Mouse (Mus musculus): ENCODE measurements around the gene Flywch1. TPM values are rescaled to one million over a fixed set of nuclear protein-coding genes. Genes with fewer than 3 reads are reported as not detected.

The Flywch1 gene
- polyA plus RNA-seq, 1 experiment from 2014 or later, result 168 TPM

DNA sequence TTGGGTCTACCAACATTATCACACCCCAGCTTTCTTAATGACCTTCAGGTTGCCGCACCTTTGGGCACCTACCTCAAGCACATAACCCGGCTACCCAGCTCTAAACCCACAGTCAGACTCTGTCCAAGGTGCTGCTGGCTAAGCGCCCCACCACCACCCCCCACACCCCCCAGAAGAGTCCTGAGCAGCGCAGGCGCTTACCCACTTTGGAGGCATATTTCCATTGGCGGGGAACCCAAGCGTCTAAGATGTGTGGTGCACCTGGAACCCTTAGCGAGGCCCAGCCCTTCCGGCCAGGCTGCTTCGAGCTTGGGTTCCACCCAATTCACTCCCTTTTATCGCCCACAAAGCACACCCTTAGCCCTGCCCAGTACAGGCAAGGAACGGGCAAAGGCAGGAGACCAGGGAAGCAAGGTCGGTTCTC, 30.8 kb downstream of the Flywch1 start, which contains the start of gene Paqr4:
Gene Paqr4 (minus strand): TSS at position 270 of the 424 bp plus-strand sequence.
- H3K4me1 ChIP-seq, result peaks cover 53% of the 10 kb centered on the region
- H3K36me3 ChIP-seq (replicated peaks), result peaks cover 22% of the 10 kb centered on the region
- DNase-seq (ENCODE audit: low spot score), result no peak
- 0 out of 2 replicates have a peak, but pooled peaks cover 6% of the 10 kb centered on the region for H3K9me3 ChIP-seq
- H3K27ac ChIP-seq (replicated peaks), result peak within 1 kb of the TSS; percentile 82
- H3K4me3 ChIP-seq, result peak within 1 kb of the TSS; percentile 75
- H3K27me3 ChIP-seq (replicated peaks; ENCODE audit: low read depth, poor library complexity, severe bottlenecking), result peaks cover 94% of the 10 kb centered on the region
- WGBS, result 9% methylated on average over 13 of the region's 13 CpGs

DNA sequence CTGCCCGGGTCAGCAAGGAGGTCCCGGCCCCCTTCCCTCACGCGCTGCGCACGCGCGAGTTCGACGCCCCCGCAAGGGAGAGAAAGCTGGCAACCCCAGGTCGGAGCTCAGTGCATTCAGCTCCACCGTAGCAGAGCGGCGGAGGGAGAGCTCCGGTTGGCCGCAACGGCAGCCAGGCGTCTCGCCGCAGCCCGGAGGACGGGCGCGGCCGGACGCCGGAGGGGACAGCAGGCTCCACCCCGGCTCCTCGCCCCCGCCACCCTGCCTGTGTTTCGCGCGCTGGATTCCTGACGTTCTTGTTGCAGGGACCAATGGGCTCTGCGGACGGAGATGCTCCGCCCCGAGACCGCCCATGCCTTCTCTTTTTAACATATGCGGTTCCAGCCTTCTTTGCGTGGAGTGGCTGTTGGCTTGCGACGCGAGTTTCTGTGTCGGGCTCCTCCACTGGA, 31.2 kb downstream of the Flywch1 start:
- H3K36me3 ChIP-seq (replicated peaks), result peaks cover 27% of the 10 kb centered on the region
- H3K27me3 ChIP-seq (replicated peaks; ENCODE audit: low read depth, poor library complexity, severe bottlenecking), result peaks cover 90% of the 10 kb centered on the region
- 0 out of 2 replicates have a peak, but pooled peaks cover 6% of the 10 kb centered on the region for H3K9me3 ChIP-seq
- peak overlapping the region; percentile 75 for H3K4me3 ChIP-seq
- under 1% methylated on average over 46 of the region's 46 CpGs for WGBS
- H3K4me1 ChIP-seq, result peaks cover 48% of the 10 kb centered on the region
- peak; percentile 91 for DNase-seq (ENCODE audit: low spot score)
- H3K27ac ChIP-seq (replicated peaks), result peak overlapping the region; percentile 82

DNA sequence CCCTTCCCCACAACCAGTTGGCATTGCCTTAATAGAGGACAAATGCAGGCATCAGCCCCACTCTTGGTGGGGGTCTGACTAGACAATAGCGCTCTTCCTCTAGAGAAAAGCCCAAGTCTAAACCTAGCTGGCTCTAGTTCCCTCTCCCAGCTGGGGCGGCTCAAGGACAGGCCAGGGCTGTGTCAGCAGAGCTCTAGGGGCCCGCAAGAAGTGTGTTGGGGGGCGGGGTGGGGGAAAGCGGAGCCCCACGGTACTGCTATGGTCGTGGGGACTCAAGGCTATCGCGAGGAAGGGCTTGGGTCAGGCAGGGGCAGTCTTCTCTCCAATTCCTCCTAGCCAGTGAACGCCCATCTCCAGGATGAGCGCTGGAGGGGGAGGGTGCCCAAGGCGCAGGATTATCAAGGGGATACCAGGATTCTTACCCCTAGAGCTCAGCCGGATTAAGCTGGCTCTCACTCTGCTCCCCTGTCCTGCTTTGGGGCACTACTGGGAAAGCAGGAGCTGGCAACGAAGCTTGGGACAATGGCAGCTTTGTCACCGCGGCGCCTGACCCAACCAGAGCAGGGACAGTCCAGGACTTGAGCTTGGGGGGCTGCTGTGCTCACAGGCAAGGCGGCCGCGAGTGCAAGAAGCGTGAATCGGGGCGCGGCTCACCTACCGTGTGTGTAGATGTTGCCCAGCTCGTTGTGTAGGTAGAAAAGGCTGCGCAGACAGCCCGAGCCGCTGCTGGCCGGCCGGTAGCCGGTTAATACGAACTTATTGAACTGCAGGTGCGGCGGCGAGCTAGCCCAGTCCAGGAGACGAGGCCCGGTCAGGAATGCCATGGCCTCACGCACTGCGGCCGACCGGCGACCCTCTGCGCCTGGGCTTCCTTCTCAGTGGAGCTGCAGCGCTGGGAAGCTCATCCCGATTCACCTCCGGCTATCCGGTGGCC, 31.9 kb downstream of the Flywch1 start:
- 1% methylated on average over 48 of the region's 48 CpGs for WGBS
- H3K4me1 ChIP-seq, result peaks cover 42% of the 10 kb centered on the region
- H3K36me3 ChIP-seq (replicated peaks), result peaks cover 34% of the 10 kb centered on the region
- peak; percentile 58 for DNase-seq (ENCODE audit: low spot score)
- H3K27ac ChIP-seq (replicated peaks), result peak overlapping the region; percentile 82
- H3K4me3 ChIP-seq, result peak overlapping the region; percentile 75
- H3K27me3 ChIP-seq (replicated peaks; ENCODE audit: low read depth, poor library complexity, severe bottlenecking), result peaks cover 83% of the 10 kb centered on the region
- H3K9me3 ChIP-seq, result 0 out of 2 replicates have a peak, but pooled peaks cover 6% of the 10 kb centered on the region

DNA sequence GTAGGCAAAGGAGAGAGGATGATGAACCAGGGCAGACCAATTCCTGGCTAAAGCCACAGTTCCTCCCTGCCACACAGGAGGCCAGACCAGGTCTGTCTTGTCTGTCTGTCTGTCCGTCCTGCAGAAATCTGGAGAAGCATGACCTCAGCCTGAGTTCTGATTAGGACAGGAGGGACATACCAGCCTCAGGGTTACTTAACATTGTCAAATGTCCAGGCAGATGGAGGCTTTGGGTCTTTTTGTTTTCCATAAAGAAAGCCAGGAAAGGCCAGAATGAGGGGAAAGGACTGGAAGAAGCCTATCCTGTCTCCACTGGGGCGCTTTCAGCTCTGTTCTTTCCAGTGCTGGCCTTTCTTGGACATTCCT, 32.6 kb downstream of the Flywch1 start:
- 0 out of 2 replicates have a peak, but pooled peaks cover 6% of the 10 kb centered on the region for H3K9me3 ChIP-seq
- 21% methylated on average over 2 of the region's 2 CpGs for whole genome bisulfite sequencing
- H3K4me1 ChIP-seq, result peaks cover 39% of the 10 kb centered on the region
- peaks cover 40% of the 10 kb centered on the region for H3K36me3 ChIP-seq (replicated peaks)
- H3K27me3 ChIP-seq (replicated peaks; ENCODE audit: low read depth, poor library complexity, severe bottlenecking), result peaks cover 76% of the 10 kb centered on the region
- no peak for DNase-seq (ENCODE audit: low spot score)
- H3K27ac ChIP-seq (replicated peaks), result no peak overlapping the region
- peak overlapping the region; percentile 75 for H3K4me3 ChIP-seq

DNA sequence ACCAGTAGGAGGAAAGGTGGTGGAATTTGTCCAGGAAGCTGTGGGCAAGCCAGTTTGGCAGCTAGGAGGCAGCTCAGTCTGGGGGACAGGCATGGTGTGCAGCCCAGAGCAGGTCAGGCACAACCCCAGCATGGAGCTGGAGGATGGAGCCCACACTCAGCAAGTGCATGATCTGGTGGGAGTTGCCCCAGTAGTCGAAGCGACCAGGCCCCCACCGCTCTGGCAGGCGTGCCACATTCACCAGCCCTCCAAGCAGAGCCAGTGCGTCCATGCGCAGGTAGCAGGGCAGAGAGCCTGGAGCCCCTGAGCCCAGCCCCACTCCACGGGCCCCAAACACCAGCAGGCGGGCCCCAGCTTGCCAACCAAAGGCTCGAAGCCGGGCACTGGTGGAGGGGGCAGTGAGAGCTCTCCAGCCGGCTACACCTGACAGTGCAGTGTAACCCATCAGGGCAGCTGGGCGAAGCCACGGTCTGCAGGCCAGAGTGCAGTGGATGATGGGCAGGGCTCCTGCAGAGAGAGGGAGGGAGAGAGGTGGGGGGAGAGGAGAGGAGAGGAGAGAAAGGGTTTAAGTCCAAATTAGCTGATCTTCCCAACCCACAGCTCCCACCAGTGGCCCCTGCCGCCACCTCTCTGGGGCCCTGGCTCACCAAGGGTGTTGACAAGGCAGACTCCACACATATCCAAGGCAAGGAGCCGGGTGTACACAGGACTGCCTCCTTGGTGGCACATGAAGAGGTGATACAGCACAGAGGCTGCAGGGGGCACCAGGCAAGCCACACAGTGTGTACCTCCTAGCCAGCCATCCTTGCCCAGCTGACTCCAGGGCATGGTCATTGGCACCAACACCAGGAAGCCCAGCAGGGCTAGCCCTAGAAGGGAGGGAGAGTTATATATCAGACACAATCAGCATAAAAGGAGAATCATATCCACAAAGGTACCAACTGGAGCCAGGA, 33.6 kb downstream of the Flywch1 start:
- 58% methylated on average over 15 of the region's 15 CpGs for WGBS
- Histone ChIP-seq H3K36me3 (replicated peaks) (peaks cover 50% of the 10 kb centered on the region), H3K9me3 (0 out of 2 replicates have a peak, but pooled peaks cover 6% of the 10 kb centered on the region), H3K4me3 (0 out of 2 replicates have a peak overlapping the region, but pooled peaks have one; percentile 13), H3K4me1 (peaks cover 38% of the 10 kb centered on the region), H3K27me3 (replicated peaks; ENCODE audit: low read depth, poor library complexity, severe bottlenecking) (peaks cover 66% of the 10 kb centered on the region), H3K27ac (replicated peaks) (no peak overlapping the region)
- DNase-seq (ENCODE audit: low spot score), result no peak

DNA sequence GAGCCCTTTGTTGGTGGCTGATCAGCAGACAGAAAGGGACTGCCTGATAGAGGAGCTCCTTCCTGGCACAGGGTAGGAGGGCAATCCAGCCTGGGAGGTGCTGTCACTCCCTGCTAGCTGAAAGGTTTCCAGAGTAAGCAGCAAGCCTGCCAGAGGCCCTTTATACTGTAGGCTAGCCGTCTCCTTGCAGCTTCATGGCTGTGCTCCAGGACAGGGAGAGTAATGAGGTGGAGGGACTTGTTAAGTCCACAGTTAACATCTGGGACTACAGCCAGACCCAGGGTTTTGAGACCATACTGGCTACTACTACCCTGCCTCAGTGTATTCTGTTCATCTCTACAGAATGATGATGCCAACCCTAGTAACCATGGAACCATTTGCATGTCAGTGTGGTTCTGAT, 37.1 kb downstream of the Flywch1 start:
- H3K27me3 ChIP-seq (replicated peaks; ENCODE audit: low read depth, poor library complexity, severe bottlenecking), result peaks cover 31% of the 10 kb centered on the region
- DNase-seq (ENCODE audit: low spot score), result no peak
- WGBS, result 85% methylated on average over 1 of the region's 1 CpGs
- H3K36me3 ChIP-seq (replicated peaks), result peaks cover 54% of the 10 kb centered on the region
- no peak overlapping the region for H3K4me3 ChIP-seq
- peaks cover 19% of the 10 kb centered on the region for H3K4me1 ChIP-seq
- H3K9me3 ChIP-seq, result no peaks in the 10 kb centered on the region
- H3K27ac ChIP-seq (replicated peaks), result no peak overlapping the region

DNA sequence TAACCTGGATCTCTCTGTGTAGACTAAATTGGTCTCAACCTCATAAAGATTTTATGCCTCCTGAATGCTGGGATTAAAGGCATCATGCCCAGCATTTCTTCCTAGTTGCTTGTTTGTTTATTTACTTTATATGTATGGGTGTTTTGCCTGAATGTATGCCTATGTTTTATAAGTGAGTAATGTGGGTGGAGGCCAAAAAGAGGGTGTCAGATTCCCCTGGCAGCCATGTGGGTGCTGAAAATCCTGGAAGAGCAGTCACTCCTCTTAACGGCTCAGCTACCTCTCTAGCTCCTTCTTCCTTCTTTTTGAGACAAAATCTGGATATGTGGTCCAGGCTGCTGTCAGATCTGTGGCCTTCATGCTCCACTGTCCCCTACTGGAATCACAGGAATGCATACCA, 41.0 kb downstream of the Flywch1 start:
- Histone ChIP-seq H3K27me3 (replicated peaks; ENCODE audit: low read depth, poor library complexity, severe bottlenecking) (no peaks in the 10 kb centered on the region), H3K27ac (replicated peaks) (no peak overlapping the region), H3K9me3 (no peaks in the 10 kb centered on the region), H3K4me1 (peaks cover 21% of the 10 kb centered on the region), H3K36me3 (replicated peaks) (peaks cover 30% of the 10 kb centered on the region), H3K4me3 (no peak overlapping the region)
- 63% methylated on average over 1 of the region's 1 CpGs for WGBS
- no peak for DNase-seq (ENCODE audit: low spot score)

DNA sequence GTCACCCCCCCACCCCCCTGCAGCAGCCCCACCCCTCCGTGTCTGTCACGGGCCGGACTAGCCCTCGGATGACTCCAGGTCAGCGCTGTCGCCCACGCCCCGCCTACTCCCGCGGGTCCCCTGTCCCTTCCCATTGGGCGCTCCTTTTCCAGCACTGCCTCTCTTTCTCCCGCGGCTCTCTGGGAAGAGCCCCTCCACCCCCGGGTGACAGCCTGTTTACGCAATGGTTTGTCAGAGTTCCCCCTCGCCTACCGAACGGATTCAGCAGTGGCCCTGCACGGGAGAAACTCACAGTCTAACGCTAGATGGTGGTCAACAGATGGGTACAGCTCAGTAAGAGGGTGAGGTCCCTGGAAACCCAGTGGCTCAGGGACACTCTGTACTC, 44.7 kb downstream of the Flywch1 start:
- Histone ChIP-seq H3K27me3 (replicated peaks; ENCODE audit: low read depth, poor library complexity, severe bottlenecking) (peaks cover 4% of the 10 kb centered on the region; the same call in 1 of the 2 replicates), H3K4me3 (peak overlapping the region; percentile 89), H3K27ac (replicated peaks) (peak overlapping the region; percentile 94), H3K4me1 (peaks cover 23% of the 10 kb centered on the region), H3K9me3 (no peaks in the 10 kb centered on the region), H3K36me3 (replicated peaks) (no peaks in the 10 kb centered on the region)
- peak; percentile 89 for DNase-seq (ENCODE audit: low spot score)
- under 1% methylated on average over 20 of the region's 20 CpGs for WGBS

DNA sequence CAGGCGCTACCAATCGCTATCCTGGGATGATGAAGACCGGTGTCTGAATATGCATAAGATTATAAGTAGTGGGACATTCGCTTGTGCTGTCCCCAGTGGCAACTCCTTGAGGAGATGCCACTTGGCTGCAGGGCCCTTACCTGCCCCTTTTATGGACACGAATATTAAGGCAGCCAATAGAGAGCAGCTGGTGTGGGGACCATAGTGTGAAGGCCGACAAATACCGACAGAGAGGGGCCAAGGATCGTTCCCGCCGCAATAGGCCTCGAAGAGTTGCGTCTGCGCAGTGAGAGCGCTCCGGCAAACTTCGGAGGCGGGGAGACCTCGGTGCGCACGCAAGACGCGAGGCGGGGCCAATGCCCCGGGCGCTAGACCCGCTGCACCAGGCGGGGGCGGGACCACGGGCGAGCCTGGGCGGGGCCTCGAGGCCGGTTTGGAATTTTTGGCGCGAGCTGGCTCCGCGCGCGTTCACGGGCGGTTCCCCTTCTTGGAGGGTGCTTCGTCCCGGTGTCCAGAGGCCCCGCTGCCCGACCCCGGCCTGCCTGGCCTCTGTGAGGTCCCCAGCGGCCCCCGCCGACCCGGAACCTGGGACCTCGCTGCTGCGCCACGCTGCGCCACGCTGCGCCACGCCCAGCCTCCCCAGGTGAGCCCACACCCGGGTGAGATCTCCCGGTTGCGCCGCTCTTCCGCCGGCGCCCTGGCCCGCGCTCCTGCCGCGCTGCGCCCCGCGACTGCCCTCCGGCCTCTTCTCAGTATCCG, 45.2 kb downstream of the Flywch1 start, which contains the start of gene Pkmyt1:
Gene Pkmyt1 (plus strand): TSS at position 338 of the 759 bp plus-strand sequence.
- Histone ChIP-seq H3K9me3 (no peaks in the 10 kb centered on the region), H3K36me3 (replicated peaks) (no peaks in the 10 kb centered on the region), H3K4me3 (peak within 1 kb of the TSS; percentile 89), H3K27ac (replicated peaks) (peak within 1 kb of the TSS; percentile 94), H3K4me1 (peaks cover 23% of the 10 kb centered on the region), H3K27me3 (replicated peaks; ENCODE audit: low read depth, poor library complexity, severe bottlenecking) (peaks cover 9% of the 10 kb centered on the region)
- DNase-seq (ENCODE audit: low spot score), result peak; percentile 97
- WGBS, result 2% methylated on average over 73 of the region's 73 CpGs

DNA sequence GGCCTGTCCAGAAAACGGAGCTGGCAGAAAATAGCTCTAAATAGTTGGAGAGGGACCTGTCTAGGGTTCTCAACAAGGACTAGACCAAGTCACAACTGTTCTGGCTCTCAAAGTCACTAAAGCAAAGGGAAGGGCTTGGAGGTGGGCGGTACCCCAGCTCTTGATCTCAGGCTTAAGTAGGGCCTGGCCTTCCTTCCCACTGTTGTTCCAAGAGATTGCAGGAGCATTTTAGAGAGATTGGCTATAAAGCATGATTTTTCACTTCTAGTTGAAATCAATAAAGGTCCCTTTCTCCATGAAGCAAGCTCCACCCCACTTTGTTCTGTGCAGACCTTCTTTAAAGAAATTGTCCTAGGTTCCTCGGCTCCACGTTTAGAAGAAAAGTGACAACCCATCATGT, 45.9 kb downstream of the Flywch1 start:
- H3K36me3 ChIP-seq (replicated peaks), result no peaks in the 10 kb centered on the region
- H3K27ac ChIP-seq (replicated peaks), result peak overlapping the region; percentile 94
- H3K4me3 ChIP-seq, result peak overlapping the region; percentile 89
- no peaks in the 10 kb centered on the region for H3K9me3 ChIP-seq
- 64% methylated on average over 4 of the region's 4 CpGs for WGBS
- H3K4me1 ChIP-seq, result peaks cover 23% of the 10 kb centered on the region
- H3K27me3 ChIP-seq (replicated peaks; ENCODE audit: low read depth, poor library complexity, severe bottlenecking), result peaks cover 16% of the 10 kb centered on the region
- DNase-seq (ENCODE audit: low spot score), result no peak

DNA sequence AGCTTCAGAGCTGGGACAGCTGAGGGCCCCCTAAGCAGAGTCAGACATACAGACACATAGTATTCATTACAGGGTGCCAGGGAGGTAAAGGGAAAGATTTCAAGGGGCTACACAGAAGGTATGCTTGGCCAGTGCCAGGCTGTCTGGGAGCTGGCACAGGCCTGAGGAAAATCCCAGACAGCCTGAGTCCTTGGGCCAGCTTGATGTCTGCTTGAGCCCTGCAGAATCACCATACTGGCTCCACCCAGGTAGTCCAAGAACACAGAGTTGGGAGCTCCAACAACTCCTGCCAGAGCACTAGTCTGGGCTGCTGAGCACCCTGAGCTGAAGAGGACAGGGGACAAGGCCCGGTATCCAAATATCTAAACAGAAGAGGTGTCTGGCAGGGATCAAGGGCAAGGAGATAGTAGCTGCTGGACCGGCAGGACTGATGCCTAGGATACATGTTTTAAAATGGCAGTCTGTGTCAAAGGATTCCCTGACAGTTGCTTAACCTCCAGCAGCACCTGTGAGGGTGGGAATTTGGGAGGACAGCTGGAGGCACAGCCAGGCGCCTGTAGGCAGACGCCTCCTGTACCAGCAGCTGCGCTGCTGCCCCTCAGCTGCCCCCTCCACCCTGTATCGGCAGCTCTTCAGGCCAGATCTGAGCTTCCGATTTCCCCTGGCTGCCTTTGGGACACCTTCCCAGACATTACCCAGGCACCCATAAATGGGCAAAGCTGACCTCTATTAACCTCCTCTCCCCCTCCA, 48.9 kb downstream of the Flywch1 start, which contains the start of gene 1520401A03Rik:
Gene 1520401A03Rik (minus strand): TSS at position 408 of the 750 bp plus-strand sequence.
- Histone ChIP-seq H3K9me3 (no peaks in the 10 kb centered on the region), H3K36me3 (replicated peaks) (no peaks in the 10 kb centered on the region), H3K4me1 (peaks cover 22% of the 10 kb centered on the region), H3K27ac (replicated peaks) (no peak within 1 kb of the TSS), H3K4me3 (no peak within 1 kb of the TSS), H3K27me3 (replicated peaks; ENCODE audit: low read depth, poor library complexity, severe bottlenecking) (peaks cover 26% of the 10 kb centered on the region)
- no peak for DNase-seq (ENCODE audit: low spot score)
- 70% methylated on average over 7 of the region's 7 CpGs for WGBS

Data from embryonic facial prominence, embryonic 10.5 days (tissue).